Mouse (Mus musculus) G1E-ER4 (cell line): Measurements from ENCODE around the gene Gm7879. TPM values are rescaled to one million over a fixed set of nuclear protein-coding genes. Genes with fewer than 3 reads are reported as not detected.

Source experiments
- GATA1 ChIP-seq: IDR thresholded peaks from one replicate; pipeline ENCODE4 v1.8.0; 2012; ENCODE audit warnings: low read length, inconsistent platforms
- polyA plus RNA-seq: library from polyadenylated mRNA; stranded (reverse); fragments of >175 nt; gene quantifications from 2 replicates; pipeline ENCODE4 v1.2.3, GENCODE M21; 2012

The Gm7879 gene
- polyA plus RNA-seq, 1 experiment: not detected

DNA sequence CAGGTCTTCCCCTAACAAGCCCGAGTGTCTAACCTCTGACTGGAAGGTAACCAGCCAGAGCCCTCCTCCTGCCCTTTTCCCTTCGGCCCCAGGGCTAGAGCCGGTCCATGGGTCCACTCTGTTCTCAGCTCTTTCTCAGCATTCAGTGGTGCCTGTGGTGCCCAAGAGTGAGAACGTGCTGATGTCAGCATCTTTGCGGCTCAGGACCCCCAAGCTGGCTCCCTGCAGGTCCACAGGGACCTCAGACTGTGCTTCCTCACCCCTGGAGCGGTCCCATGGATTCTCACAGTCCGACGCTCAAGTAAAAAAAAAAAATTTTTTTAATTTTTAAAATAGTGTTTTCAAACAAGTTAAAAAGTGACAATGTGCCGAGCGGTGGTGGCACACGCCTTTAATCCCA lies 8.9 kb downstream of the Gm7879 start:
- no peak for TF ChIP-seq GATA1

GRCm38 (mm10) chr5:43923933-43924332 lies 11.0 kb downstream of the Gm7879 start:
- TF ChIP-seq GATA1: no peak

- no peak for TF ChIP-seq GATA1
Measured at GRCm38 (mm10) chr5:43927729-43928128, 14.8 kb downstream of the Gm7879 start.

DNA sequence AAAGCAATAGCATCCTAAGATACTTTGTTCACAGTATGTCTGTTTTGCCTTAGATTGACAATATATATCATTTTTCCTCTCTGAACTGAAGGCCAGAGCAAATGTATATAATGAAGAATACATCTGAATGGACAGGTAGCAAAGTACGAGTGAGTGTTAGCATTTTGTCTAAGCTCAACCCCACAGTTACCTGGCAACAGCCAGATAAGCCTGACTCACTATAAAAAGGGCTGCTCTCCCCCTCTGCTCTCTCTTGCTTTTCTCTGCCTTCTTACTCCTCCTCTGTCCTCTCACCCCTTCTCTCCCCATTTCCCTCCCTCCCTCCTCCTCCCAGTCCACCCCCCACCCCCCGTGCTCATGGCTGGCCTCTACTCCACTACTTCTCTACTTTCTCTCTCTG lies 20.3 kb downstream of the Gm7879 start:
- TF ChIP-seq GATA1: no peak

GRCm38 (mm10) chr5:43947330-43947977 lies 34.5 kb downstream of the Gm7879 start:
- no peak for TF ChIP-seq GATA1

- TF ChIP-seq GATA1: no peak
Measured at GRCm38 (mm10) chr5:43948111-43948743, 35.3 kb downstream of the Gm7879 start.

DNA sequence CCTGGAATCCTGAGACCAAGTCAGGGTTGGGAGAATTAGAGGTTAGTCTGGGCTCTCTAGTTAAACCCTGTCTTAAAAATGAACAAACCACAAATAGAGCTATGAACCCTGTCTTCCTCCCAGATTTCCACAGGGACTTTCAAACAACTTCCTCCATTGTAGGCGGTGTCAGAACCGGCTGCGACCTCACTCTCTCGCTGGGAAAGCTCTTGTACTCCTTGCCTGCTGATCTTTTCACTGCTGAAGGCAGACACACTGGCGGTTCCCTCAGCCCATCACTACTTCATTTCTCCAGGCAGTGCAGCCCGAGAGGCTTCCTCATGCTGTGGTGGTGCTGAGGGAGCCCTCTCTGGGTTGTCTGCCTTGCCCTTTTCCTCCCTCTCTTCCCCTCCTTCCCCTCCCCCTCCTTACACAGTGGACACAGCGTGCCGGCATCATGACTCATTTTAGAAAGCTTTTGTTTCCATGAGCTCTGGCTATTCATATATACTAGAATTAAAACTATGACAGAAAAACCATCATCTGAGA lies 35.9 kb downstream of the Gm7879 start:
- TF ChIP-seq GATA1: no peak

DNA sequence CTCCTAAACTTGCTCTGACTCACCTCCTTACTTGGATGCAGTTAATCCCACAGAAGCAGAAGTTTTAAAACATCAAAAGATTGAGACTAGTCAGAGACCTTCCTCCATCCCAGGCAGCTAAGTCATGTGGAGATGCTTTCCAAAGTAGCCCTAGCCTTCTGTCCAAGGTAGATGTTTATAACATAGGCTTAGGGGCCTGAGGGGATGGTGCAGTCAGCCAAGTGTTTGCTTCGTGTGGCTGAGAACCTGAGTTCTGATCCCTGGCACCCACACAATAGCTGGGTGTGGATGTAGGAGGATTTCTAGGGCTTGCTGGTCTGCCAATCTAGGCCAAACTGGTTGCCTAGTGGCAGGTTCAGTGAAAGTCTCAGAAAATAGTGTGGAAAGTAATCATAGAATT lies 40.3 kb downstream of the Gm7879 start:
- no peak for TF ChIP-seq GATA1

- no peak for TF ChIP-seq GATA1
Measured at GRCm38 (mm10) chr5:43959884-43960440, 47.0 kb downstream of the Gm7879 start.

GRCm38 (mm10) chr5:43961056-43961455 lies 48.1 kb downstream of the Gm7879 start:
- no peak for TF ChIP-seq GATA1

Other genes starting within 250 kb of the Gm7879 start
- not detected in 2 replicates for gene Bst1, start 94.3 kb upstream of the Gm7879 start, polyA plus RNA-seq
- 10.1 and 12.0 TPM in 2 replicates for gene Fbxl5, start 91.5 kb upstream of the Gm7879 start, polyA plus RNA-seq
- not detected in 2 replicates for gene Cd38, start 44.6 kb upstream of the Gm7879 start, polyA plus RNA-seq
- not detected in 2 replicates for gene Fgfbp1, start 68.6 kb downstream of the Gm7879 start, polyA plus RNA-seq
- not detected in 2 replicates for gene Prom1, start 188.9 kb downstream of the Gm7879 start, polyA plus RNA-seq